Mouse (Mus musculus): ENCODE measurements around the gene Igdcc4. TPM values are rescaled to one million over a fixed set of nuclear protein-coding genes. Genes with fewer than 3 reads are reported as not detected.

Igdcc4 gene
- total RNA-seq, 2 experiments from 2014 or later, result 31.8 to 33.7 TPM

DNA sequence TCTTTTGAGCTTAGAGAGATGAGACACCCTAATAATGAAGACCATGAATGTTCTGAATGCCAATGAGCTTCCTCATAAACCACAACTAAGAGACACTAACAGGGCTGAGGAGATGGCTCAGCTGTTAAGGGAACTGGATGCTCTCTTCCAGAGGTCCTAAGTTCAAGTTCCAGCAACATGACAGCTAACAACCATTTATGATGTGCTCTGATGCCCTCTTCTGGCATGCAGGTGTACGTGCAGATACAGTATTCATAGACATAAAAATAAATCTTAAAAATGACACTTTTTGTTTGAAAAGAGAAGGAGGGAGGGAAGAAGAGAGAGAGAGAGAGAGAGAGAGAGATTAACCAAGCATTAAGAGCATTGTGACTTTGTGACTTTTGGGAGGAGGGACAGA, 63.6 kb downstream of the Igdcc4 start:
- H3K27ac ChIP-seq, result no peak overlapping the region
- intact Hi-C loops (cut with DNase I), result loop anchor here (2.0 kb wide), 1 partner anchor 30 kb away; no protein-coding TSS in a partner anchor
- peak; percentile 61 for TF ChIP-seq CTCF (IDR thresholded peaks at IDR 0.05)
- H3K4me3 ChIP-seq, result no peak overlapping the region
- no peak for DNase-seq (ENCODE audit: extremely low spot score in 1 of 2, low spot score in 2 of 2)

DNA sequence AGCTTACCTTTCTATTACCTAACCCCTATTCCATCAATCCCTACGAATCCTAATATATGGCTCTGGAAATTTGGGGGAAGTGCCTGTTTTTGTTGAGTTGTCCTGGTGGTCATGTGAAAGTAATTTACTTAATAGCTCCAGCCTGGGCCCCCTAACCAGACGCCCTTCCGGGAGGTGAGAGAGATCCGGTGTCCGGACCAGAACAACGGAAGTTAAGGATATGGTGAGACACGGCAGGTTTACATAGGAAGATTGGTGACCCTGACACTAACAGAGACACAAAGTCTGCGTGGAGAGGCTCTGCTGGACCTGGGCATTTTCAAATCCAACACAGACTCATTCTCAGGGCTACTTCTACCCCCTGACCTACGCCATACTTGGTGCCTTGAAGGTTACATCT, 65.1 kb downstream of the Igdcc4 start:
- DNase-seq (ENCODE audit: extremely low spot score in 1 of 2, low spot score in 2 of 2), result no peak
- TF ChIP-seq CTCF (IDR thresholded peaks at IDR 0.05), result no peak
- Histone ChIP-seq H3K4me3 (no peak overlapping the region), H3K27ac (no peak overlapping the region)
- intact Hi-C loops (cut with DNase I), result no loop called here

DNA sequence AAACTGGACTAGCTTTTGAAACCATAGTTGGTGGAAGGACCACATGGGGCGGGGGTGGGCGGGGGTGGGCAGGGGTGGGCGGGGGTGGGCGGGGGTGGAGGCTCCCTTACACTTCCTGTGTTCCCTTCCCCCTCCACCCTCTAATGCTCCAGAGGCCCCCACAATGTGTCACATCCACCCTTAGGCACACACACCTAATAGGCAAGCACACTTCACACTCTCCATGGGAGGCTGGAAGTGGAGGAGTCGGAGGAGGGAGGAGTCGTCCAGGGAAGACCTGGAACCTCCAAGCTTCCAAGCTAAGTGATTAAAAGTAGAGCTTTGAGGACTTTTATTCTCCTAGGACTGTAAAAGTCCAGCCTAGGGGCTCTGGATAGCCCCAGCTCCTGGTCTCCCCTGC, 67.2 kb downstream of the Igdcc4 start:
- intact Hi-C loops (cut with DNase I), result no loop called here
- TF ChIP-seq CTCF (IDR thresholded peaks at IDR 0.05), result no peak
- Histone ChIP-seq H3K4me3 (no peak overlapping the region), H3K27ac (no peak overlapping the region)
- no peak for DNase-seq (ENCODE audit: extremely low spot score in 1 of 2, low spot score in 2 of 2)

DNA sequence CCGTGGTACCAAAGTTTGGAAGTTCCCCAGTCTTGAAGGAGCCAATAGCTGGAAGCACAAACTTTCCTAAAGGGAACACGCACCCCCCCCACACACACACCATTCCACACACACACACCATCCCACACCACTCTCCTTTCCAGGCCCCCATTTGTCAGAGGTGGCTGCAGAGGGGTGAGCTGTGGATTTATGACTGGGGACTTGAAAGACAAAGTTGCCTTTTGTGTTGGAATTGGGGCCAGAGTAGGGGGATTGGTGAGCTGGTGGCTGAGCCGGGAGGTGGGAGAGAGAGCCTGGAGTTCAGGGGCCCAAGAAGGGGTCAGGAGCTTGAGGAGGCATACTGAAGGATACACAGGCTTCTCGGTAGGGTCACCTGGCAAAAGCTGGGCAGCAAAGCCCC, 67.7 kb downstream of the Igdcc4 start:
- TF ChIP-seq CTCF (IDR thresholded peaks at IDR 0.05), result no peak
- no peak overlapping the region for H3K4me3 ChIP-seq
- no peak overlapping the region for H3K27ac ChIP-seq
- intact Hi-C loops (cut with DNase I), result no loop called here
- DNase-seq (ENCODE audit: extremely low spot score in 1 of 2, low spot score in 2 of 2), result no peak

DNA sequence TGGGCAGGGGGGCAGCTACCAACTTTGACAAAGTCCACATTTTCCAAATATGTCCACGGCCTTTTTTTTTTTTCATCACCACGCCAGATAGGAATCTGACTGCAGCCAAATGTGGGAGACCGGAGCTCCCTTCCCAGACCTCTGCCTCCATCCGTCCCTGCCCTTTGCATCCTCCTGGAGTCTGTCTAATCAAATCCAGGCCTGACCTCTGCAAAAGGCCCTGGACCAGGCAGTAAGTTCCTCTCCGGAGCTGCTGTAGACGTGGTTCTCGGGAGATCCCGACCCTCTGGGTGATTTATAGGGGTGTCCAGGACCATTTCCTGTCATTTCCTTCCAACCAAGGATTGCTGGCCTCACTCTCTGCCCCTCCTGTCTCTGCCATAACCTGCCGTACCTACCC, 71.4 kb downstream of the Igdcc4 start:
- no peak for DNase-seq (ENCODE audit: extremely low spot score in 1 of 2, low spot score in 2 of 2)
- intact Hi-C loops (cut with DNase I), result no loop called here
- TF ChIP-seq CTCF (IDR thresholded peaks at IDR 0.05), result no peak

DNA sequence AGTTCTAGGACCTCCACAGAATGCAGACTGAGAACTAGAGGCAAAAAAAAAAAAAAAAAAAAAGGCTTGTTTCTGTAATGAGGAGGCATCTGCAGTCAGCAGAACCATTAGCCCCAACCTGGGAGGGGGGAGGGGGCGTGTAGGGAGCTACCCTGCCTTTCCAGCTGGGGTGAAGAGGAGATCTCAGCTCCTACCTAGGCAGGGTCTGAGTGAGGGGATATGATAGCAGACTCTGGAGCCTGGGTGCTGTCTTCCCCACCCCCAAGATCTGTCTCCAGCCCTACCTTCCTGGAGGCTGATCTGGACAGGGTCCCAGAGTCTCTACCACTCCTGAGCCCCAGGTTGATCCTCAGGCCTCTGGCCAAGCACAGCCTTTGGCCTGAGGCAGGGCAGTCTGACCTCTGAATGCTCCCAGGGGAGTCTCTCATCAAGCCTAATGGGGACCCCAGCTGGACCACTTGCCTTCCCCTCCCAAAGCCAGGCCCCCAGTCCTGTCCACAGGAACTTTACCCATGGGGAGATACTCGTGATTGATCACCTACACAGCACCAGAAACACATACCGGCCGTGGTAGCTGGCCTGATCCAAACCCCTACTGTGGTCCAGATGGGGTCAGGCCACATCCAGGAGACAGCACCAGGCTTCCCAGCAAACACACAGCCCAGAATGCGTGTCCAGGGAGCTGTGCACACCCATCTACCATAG, 74.1 kb downstream of the Igdcc4 start:
- no peak overlapping the region for H3K27ac ChIP-seq
- intact Hi-C loops (cut with DNase I), result no loop called here
- no peak for DNase-seq (ENCODE audit: extremely low spot score in 1 of 2, low spot score in 2 of 2)
- TF ChIP-seq CTCF (IDR thresholded peaks at IDR 0.05), result no peak
- no peak overlapping the region for H3K4me3 ChIP-seq

More for the DNA sequence above, 71.4 kb downstream of the Igdcc4 start:
- H3K4me3 ChIP-seq, result no peak overlapping the region
- H3K27ac ChIP-seq, result no peak overlapping the region

DNA sequence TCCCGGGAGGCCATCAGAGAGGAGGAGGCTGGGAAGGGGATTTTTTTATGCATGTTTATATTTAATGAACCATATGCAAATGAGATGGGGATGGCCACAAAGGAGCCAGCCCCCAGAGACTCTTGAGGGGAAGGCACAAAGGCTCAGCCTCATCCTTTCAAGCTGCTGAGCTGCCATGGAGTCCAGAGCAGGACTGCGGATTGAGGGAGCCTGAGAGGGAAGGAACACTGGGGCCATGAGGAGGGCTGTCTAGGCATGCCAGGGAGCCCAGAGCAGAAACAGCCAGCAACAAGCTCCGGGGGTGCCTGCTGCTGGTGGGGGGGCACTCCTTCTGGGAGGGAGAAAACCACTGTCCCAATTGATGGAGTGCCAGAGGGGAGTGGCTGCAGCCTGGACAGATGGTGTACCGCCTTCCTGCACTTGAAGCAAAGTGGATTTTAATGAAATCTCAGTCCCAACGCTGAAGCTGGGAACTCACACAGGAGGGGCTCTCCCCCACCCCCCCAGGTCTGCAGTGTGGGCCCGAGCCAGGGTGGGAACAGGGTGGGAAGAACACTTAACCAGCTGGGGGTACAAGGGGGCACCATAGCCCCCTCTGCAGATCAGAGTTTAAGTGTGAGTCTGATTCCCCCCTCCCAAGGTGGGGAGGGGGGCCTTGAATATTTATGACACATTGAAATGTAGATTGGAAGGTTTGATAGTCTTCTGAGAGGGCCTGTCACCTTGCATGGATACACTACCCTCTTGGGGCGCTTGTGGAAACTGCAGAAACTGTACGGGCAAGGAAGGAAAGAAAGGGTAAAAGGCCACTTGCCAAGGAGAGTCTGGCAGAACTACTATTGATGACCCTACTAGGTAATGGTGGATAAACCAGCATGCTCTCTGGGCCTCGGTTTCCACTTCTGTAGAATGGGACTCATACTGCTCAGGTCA, 74.9 kb downstream of the Igdcc4 start:
- peak; percentile 13; the same call in 1 of the 2 replicates for TF ChIP-seq CTCF (IDR thresholded peaks at IDR 0.05)
- no peak overlapping the region for H3K4me3 ChIP-seq
- intact Hi-C loops (cut with DNase I), result no loop called here
- no peak for DNase-seq (ENCODE audit: extremely low spot score in 1 of 2, low spot score in 2 of 2)
- H3K27ac ChIP-seq, result no peak overlapping the region

DNA sequence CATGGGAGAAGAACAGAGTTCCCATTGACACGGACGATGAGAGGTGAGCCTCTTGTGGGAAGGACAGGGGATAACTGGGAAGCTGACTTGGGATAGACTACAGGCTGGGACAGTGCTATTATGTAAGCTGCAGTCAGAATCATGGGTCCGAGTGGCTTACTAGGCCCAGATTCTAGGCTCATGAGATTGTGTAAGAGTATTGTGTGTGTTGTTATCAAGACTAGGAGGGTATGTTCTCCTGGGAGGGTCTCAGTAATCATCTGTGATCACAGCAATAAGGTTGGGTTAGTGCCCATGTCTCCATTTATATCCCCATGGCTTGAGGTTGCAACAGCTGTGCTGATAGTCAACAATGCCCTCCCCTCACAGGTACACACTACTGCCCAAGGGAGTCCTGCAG, 76.2 kb downstream of the Igdcc4 start:
- no peak overlapping the region for H3K4me3 ChIP-seq
- intact Hi-C loops (cut with DNase I), result no loop called here
- DNase-seq (ENCODE audit: extremely low spot score in 1 of 2, low spot score in 2 of 2), result no peak
- TF ChIP-seq CTCF (IDR thresholded peaks at IDR 0.05), result no peak
- no peak overlapping the region for H3K27ac ChIP-seq

DNA sequence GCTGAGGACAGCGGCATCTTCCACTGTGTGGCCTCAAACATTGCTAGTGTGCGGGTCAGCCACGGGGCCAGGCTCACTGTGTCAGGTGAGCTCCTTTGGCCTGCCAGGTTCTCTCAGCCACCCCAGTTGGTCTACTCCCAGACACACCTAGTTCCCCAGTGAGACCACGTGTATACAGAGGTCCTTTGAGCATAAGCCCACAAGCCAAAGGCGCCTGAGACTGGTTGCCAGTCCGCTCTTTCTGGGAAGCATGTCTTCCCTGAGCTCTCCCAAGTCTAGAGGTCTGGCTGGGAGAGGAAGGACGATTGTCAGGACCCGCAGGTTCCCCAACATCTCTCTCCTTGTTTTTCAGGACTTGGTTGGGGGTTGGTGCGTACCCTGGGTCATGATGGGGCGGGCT, 76.6 kb downstream of the Igdcc4 start:
- intact Hi-C loops (cut with DNase I), result no loop called here
- Histone ChIP-seq H3K27ac (no peak overlapping the region), H3K4me3 (no peak overlapping the region)
- TF ChIP-seq CTCF (IDR thresholded peaks at IDR 0.05), result no peak
- DNase-seq (ENCODE audit: extremely low spot score in 1 of 2, low spot score in 2 of 2), result no peak

DNA sequence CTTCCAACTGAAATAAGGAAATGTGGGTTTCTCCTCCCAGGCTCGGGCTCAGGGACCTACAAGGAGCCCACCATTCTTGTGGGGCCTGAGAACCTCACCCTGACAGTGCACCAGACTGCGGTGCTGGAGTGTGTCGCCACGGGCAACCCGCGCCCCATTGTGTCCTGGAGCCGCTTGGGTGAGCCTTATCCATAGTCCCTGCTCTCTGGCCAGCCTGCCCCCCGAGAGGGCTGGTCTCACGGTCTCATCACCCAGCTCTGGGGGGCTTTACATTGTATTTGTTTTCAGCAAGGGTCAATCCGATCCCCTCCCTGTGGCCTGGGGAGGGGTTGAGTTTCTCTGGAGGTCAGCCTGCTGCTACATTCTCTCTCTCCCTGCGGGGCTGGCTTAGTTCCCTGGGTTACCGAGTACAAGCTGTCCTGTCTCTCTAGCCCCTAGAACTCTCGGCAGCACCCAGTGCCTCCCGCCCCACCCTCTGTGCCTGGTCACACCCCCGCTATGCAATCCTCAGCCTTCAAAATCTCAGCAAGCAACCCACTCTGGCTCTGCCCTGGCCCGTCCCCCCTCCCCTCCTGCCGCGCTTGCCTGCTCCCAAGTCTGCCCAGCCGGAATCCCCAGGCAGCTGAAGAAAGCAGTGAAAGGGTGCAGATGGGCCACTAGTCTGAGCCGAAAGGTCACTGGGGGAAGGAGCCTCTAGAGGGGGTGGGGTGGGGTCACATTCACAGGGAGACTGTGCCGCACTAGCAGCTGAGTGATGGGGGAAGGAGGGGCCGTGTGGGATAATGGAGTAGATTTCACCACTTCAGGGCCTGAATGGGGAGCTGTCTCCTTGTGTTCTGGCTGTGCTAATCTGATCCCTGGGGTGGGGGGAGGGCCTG, 77.3 kb downstream of the Igdcc4 start:
- Histone ChIP-seq H3K4me3 (no peak overlapping the region), H3K27ac (no peak overlapping the region)
- DNase-seq (ENCODE audit: extremely low spot score in 1 of 2, low spot score in 2 of 2), result peak in 1 of 2 experiments; percentile 27
- intact Hi-C loops (cut with DNase I), result no loop called here
- TF ChIP-seq CTCF (IDR thresholded peaks at IDR 0.05), result no peak

DNA sequence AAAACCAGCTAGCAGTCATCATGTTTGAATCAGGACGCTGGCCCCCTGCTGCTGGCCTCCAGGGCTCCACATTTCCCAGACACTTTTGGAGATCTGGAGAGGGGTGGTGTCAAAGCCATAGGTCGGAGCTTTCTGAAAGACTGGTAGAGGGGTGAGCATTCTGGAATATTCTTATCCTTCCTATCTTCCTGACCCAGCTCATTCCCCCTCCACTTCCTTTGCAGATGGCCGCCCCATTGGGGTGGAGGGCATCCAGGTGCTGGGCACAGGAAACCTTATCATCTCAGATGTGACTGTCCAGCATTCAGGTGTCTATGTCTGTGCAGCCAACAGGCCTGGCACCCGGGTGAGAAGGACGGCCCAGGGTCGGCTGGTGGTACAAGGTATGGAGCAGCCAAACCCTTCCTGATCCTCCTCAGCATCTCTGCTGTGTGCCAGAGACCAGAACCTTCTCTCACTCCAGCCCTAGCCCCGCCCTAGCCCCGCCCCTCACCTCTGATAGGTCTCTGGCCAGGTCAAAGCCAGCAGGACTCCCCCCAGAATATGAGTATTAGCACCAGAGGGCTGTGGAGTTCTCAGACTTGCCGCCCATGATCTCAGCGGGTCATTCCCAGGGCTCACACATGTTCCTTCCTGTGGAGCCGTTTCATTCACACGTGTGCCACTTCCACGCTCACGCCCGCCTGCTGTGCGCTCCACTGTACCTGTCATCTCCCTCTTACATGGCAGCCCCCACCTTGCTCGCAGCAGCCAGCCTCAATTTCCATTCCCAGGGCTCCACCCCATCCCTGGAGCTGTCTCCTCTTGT, 78.7 kb downstream of the Igdcc4 start:
- Histone ChIP-seq H3K27ac (no peak overlapping the region), H3K4me3 (no peak overlapping the region)
- no peak for DNase-seq (ENCODE audit: extremely low spot score in 1 of 2, low spot score in 2 of 2)
- intact Hi-C loops (cut with DNase I), result no loop called here
- TF ChIP-seq CTCF (IDR thresholded peaks at IDR 0.05), result no peak

Other genes starting within 250 kb of the Igdcc4 start
- under 1 TPM in 1 of 2 experiments, not detected in 1; 0.07 TPM for gene Slc24a1, start 149.9 kb upstream of the Igdcc4 start, total RNA-seq (2021)
- gene Ints14, start 140.6 kb upstream of the Igdcc4 start, total RNA-seq (2021), result 10 to 100 TPM; 19.4 to 22.2 TPM
- gene Hacd3, start 79.8 kb upstream of the Igdcc4 start, total RNA-seq (2021), result 100 to 1,000 TPM; 148 to 158 TPM
- 100 to 1,000 TPM; 166 to 172 TPM for gene Dpp8, start 69.1 kb upstream of the Igdcc4 start, total RNA-seq (2021)
- 1 to 10 TPM; 2.0 to 2.5 TPM for gene Igdcc3, start 39.7 kb downstream of the Igdcc4 start, total RNA-seq (2021)
- 1 to 10 TPM; 3.6 to 4.0 TPM for gene Parp16, start 93.9 kb downstream of the Igdcc4 start, total RNA-seq (2021)
- gene Cilp, start 163.7 kb downstream of the Igdcc4 start, total RNA-seq (2021), result under 1 TPM in 1 of 2 experiments, not detected in 1; 0.21 TPM
- gene Clpx, start 192.8 kb downstream of the Igdcc4 start, total RNA-seq (2021), result 10 to 100 TPM; 29.6 to 34.5 TPM
- 10 to 100 TPM; 29.3 to 30.9 TPM for gene Pdcd7, start 244.6 kb downstream of the Igdcc4 start, total RNA-seq (2021)